Mouse (Mus musculus): ENCODE results near the gene Rap1b. TPM values are rescaled to one million over a fixed set of nuclear protein-coding genes. Genes with fewer than 3 reads are reported as not detected.

Gene Rap1b
- polyA plus RNA-seq, 1 experiment from 2014 or later, result 172 TPM

DNA sequence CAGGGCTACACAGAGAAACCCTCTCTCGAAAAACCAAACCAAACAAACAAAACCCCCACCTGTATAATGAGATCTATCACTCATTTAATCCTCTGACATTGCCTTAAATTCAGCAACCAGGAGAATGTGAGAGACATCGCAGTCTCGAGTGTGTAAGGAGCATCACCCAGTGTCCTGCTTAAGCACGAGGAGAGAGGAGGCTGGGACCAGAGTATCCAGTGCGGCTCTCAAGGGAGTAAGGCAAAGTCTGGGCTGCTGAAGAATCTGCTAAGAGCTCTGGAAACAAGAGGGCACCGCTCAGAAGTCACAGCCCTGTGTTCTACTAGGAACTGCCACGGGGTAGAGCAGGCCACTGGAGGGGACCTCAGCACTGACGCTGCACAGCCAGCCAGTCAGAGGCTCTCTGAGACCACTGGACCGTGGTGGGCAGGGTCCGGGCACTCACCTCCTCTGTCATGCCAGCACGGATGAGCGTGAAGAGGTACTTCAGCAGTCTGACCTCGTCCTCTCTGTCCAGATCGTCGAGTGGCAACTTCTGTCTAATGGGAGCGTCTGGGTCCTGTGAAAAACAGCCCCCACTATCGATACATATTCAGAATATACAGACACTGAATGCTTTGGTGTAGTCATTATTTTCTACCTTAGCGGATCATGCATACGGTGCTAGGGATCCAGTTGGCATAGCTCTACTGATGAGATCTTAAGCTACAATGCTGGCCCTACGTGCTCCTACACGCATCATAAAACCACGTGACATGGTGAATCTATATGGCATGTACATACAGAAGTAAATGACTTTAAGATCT is 71.6 kb downstream of the Rap1b start:
- Histone ChIP-seq H3K4me3 (ENCODE audit: low read depth, low read length) (no peak overlapping the region), H3K4me1 (ENCODE audit: control insufficient read depth, insufficient read depth, low read length) (no peaks in the 10 kb centered on the region), H3K36me3 (ENCODE audit: control insufficient read depth, insufficient read depth, low read length) (peaks cover 40% of the 10 kb centered on the region), H3K4me2 (ENCODE audit: low read depth, low read length) (no peak overlapping the region), H3K27ac (ENCODE audit: low read depth, low read length) (no peak overlapping the region), H3K9ac (replicated peaks; ENCODE audit: low read depth, low read length) (no peak overlapping the region), H3K9me3 (ENCODE audit: control insufficient read depth, low read length) (no peaks in the 10 kb centered on the region), H3K27me3 (ENCODE audit: control insufficient read depth, insufficient read depth, low read length) (no peaks in the 10 kb centered on the region)
- ATAC-seq (ENCODE audit: low read depth), result no peak
- 95% methylated on average over 22 of the region's 22 CpGs for WGBS

DNA sequence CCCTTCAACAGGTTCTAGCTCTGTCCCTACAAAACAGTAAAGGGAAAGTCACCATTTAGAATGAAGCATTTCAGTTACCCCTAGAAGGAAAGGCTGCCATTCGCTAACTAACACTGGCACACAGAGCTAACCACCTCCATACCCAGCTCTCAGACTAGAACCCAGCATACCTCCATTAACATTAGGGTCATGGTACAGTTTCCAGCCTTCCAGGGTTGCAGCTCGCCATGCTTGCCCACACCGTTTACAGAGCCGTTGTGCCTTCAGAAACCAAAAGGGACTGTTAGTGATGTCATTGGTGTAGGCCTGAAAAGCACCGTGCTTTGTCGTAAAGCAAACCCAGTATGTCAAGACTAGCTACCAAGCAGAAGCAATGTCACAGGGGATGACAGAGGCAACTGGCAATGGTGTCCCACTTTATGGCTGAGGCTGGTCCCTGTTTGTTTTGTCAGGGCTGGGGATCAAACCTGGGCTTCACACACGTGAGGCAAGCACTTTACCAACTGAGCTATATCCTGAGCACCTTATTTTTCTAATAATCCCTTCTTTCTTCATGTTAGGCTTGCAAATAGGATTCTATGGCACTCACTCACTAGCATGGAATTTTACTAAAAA is 72.6 kb downstream of the Rap1b start:
- no peak for ATAC-seq (ENCODE audit: low read depth)
- Histone ChIP-seq H3K4me2 (ENCODE audit: low read depth, low read length) (no peak overlapping the region), H3K4me1 (ENCODE audit: control insufficient read depth, insufficient read depth, low read length) (no peaks in the 10 kb centered on the region), H3K9ac (replicated peaks; ENCODE audit: low read depth, low read length) (no peak overlapping the region), H3K27me3 (ENCODE audit: control insufficient read depth, insufficient read depth, low read length) (no peaks in the 10 kb centered on the region), H3K9me3 (ENCODE audit: control insufficient read depth, low read length) (no peaks in the 10 kb centered on the region), H3K4me3 (ENCODE audit: low read depth, low read length) (no peak overlapping the region), H3K36me3 (ENCODE audit: control insufficient read depth, insufficient read depth, low read length) (peaks cover 45% of the 10 kb centered on the region), H3K27ac (ENCODE audit: low read depth, low read length) (no peak overlapping the region)
- WGBS, result 96% methylated on average over 7 of the region's 7 CpGs

DNA sequence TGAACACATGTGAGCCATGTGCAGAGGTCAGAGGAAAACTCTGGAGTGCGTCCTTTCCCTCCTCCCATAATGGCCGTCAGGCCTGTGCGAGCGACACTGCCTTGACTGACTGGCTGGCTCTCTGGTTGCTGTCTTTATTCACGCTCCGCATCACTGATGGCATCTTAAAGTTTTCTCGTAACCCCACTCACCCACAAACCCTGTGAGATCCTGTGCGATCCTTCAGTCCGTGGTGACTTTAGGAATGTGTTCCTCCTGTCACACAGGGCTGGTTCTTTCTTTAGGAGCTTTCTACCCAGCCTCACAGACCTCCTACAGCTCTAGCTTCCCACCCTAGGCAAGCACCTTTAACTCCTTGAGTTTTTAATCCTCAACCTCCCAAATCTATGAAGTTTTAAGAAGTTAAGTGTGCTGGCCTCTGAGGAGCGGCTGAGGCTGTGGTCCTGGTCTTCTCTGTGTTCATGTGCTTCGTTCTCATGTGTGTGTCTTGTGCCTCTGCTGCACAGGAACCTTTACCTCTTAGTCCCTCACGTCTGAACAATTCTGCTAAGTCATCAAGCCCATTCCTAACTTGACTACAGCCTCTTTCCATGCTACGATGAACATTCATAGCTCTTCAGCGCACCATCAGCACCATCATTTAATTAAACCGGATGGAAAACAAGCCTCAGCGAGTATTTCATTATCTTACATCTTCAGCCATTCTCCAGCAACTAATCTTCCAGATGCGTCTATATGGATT is 73.3 kb downstream of the Rap1b start:
- Histone ChIP-seq H3K4me1 (ENCODE audit: control insufficient read depth, insufficient read depth, low read length) (no peaks in the 10 kb centered on the region), H3K4me3 (ENCODE audit: low read depth, low read length) (no peak overlapping the region), H3K4me2 (ENCODE audit: low read depth, low read length) (no peak overlapping the region), H3K36me3 (ENCODE audit: control insufficient read depth, insufficient read depth, low read length) (peaks cover 50% of the 10 kb centered on the region), H3K27ac (ENCODE audit: low read depth, low read length) (no peak overlapping the region), H3K27me3 (ENCODE audit: control insufficient read depth, insufficient read depth, low read length) (no peaks in the 10 kb centered on the region), H3K9me3 (ENCODE audit: control insufficient read depth, low read length) (no peaks in the 10 kb centered on the region), H3K9ac (replicated peaks; ENCODE audit: low read depth, low read length) (no peak overlapping the region)
- no peak for ATAC-seq (ENCODE audit: low read depth)
- WGBS, result 88% methylated on average over 17 of the region's 17 CpGs

DNA sequence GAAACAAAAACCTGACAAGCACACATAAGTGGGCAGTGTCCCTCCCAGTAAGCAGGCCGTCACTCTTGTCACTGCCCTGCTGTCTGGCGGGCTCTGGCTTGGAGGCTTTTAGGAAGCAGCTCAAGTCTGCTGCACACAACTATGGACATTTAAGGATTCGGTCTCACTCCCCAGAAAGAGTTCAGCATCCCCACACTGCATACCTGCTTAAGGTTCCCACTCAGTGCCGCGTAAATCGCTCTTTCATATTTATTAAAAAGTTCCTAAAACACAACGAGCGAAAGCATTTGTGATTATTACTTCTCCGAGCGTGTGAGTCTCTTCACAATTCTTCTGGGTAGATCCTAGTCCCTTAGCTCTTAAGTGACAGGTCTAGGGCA is 74.7 kb downstream of the Rap1b start:
- Histone ChIP-seq H3K27ac (ENCODE audit: low read depth, low read length) (no peak overlapping the region), H3K36me3 (ENCODE audit: control insufficient read depth, insufficient read depth, low read length) (peaks cover 46% of the 10 kb centered on the region), H3K4me1 (ENCODE audit: control insufficient read depth, insufficient read depth, low read length) (no peaks in the 10 kb centered on the region), H3K4me2 (ENCODE audit: low read depth, low read length) (no peak overlapping the region), H3K9me3 (ENCODE audit: control insufficient read depth, low read length) (no peaks in the 10 kb centered on the region), H3K27me3 (ENCODE audit: control insufficient read depth, insufficient read depth, low read length) (no peaks in the 10 kb centered on the region), H3K9ac (replicated peaks; ENCODE audit: low read depth, low read length) (no peak overlapping the region), H3K4me3 (ENCODE audit: low read depth, low read length) (no peak overlapping the region)
- 95% methylated on average over 10 of the region's 10 CpGs for WGBS
- ATAC-seq (ENCODE audit: low read depth), result no peak

DNA sequence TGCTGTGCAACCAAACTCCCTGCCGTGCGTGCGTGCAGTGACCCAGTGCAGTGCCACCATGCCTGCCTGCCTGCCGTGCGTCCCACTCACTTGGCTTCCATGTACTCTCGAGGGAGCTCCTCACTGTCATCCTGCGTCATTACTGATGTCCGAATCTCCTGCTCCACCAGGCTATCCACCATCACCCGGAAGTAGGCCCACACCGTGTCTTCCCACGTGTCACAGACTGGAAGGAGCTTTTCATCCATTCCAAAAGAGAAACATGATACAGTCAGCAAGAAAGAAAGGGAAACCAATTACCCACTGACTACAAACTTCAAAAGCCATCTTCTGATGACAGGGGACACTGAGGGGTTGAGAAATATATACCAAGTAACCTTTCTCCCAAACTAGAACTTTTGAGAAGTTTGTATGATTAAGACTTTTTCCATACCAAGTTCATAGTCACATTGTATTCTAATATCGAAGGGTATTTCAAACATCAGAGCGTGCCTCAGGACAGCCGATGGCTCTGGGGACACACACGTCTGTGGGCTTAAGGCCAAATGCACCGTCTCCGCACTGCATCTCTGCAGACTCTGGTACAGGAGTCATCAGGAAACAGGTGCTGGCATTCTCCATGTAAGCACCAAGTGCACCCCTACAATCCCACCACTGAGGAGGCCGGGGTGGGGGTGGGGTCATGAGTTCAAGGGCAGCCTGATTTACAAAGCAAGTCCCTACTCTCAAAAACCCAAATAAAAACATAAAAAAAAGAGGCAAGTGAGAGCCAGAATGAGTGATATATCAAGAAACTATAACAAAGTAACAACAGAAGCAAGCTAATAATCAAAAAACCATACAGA is 75.3 kb downstream of the Rap1b start:
- Histone ChIP-seq H3K27me3 (ENCODE audit: control insufficient read depth, insufficient read depth, low read length) (no peaks in the 10 kb centered on the region), H3K27ac (ENCODE audit: low read depth, low read length) (no peak overlapping the region), H3K9ac (replicated peaks; ENCODE audit: low read depth, low read length) (no peak overlapping the region), H3K36me3 (ENCODE audit: control insufficient read depth, insufficient read depth, low read length) (peaks cover 43% of the 10 kb centered on the region), H3K4me2 (ENCODE audit: low read depth, low read length) (no peak overlapping the region), H3K4me1 (ENCODE audit: control insufficient read depth, insufficient read depth, low read length) (no peaks in the 10 kb centered on the region), H3K9me3 (ENCODE audit: control insufficient read depth, low read length) (no peaks in the 10 kb centered on the region), H3K4me3 (ENCODE audit: low read depth, low read length) (no peak overlapping the region)
- WGBS, result 94% methylated on average over 18 of the region's 18 CpGs
- ATAC-seq (ENCODE audit: low read depth), result no peak

DNA sequence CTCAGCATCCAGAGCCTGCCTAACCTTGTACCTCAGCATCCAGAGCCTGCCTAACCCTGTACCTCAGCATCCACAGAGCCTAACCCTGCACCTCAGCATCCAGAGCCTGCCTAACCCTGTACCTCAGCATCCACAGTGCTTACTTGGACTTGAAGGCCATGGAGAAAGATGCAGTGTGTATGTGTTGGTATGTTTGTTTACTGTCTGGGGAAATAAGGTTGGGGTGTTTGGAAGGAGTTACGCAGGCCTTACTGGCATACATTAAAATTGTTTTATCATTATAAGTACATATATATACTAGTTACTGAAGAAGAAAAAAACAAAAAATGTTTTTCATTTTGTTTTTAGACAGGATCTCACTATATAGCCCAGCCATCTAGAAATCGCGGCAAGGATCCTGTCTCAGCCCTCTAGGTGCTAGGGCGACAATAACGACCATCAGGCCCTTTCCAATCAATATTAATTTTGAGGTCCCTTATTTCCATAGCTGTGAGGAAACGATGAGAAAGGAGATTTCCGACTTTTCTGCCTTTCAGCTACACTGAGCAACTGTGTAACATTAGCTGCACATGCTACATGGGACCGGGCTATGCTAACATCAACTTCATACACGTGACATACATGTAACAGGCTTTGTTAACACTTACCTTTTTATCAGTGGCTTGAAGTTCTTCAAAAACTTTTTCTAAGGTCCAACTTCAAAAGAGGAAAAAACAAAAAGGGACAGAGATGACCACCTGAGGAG is 76.1 kb downstream of the Rap1b start:
- ATAC-seq (ENCODE audit: low read depth), result no peak
- H3K27me3 ChIP-seq (ENCODE audit: control insufficient read depth, insufficient read depth, low read length), result no peaks in the 10 kb centered on the region
- no peak overlapping the region for H3K4me3 ChIP-seq (ENCODE audit: low read depth, low read length)
- no peak overlapping the region for H3K4me2 ChIP-seq (ENCODE audit: low read depth, low read length)
- no peak overlapping the region for H3K27ac ChIP-seq (ENCODE audit: low read depth, low read length)
- no peak overlapping the region for H3K9ac ChIP-seq (replicated peaks; ENCODE audit: low read depth, low read length)
- WGBS, result 93% methylated on average over 9 of the region's 9 CpGs
- H3K36me3 ChIP-seq (ENCODE audit: control insufficient read depth, insufficient read depth, low read length), result peaks cover 43% of the 10 kb centered on the region
- H3K4me1 ChIP-seq (ENCODE audit: control insufficient read depth, insufficient read depth, low read length), result no peaks in the 10 kb centered on the region
- H3K9me3 ChIP-seq (ENCODE audit: control insufficient read depth, low read length), result no peaks in the 10 kb centered on the region

DNA sequence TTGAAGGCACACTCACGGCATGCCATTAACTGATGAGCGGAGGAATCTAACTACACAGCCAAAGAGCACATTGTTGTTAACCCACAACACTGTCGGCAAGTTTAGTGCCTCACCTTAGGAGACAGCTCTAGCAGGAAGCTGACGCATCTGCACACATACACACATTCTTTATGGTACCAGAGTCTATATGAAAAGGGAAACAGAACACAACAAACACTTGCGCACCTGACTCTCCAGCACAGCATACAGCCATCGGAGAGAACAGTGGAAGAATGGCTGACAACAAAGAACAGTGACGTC is 77.7 kb downstream of the Rap1b start:
- whole genome bisulfite sequencing, result 89% methylated on average over 7 of the region's 7 CpGs
- Histone ChIP-seq H3K27ac (ENCODE audit: low read depth, low read length) (no peak overlapping the region), H3K9ac (replicated peaks; ENCODE audit: low read depth, low read length) (no peak overlapping the region), H3K36me3 (ENCODE audit: control insufficient read depth, insufficient read depth, low read length) (peaks cover 36% of the 10 kb centered on the region), H3K4me3 (ENCODE audit: low read depth, low read length) (no peak overlapping the region), H3K4me1 (ENCODE audit: control insufficient read depth, insufficient read depth, low read length) (no peaks in the 10 kb centered on the region), H3K4me2 (ENCODE audit: low read depth, low read length) (no peak overlapping the region), H3K9me3 (ENCODE audit: control insufficient read depth, low read length) (no peaks in the 10 kb centered on the region), H3K27me3 (ENCODE audit: control insufficient read depth, insufficient read depth, low read length) (no peaks in the 10 kb centered on the region)
- ATAC-seq (ENCODE audit: low read depth), result no peak

DNA sequence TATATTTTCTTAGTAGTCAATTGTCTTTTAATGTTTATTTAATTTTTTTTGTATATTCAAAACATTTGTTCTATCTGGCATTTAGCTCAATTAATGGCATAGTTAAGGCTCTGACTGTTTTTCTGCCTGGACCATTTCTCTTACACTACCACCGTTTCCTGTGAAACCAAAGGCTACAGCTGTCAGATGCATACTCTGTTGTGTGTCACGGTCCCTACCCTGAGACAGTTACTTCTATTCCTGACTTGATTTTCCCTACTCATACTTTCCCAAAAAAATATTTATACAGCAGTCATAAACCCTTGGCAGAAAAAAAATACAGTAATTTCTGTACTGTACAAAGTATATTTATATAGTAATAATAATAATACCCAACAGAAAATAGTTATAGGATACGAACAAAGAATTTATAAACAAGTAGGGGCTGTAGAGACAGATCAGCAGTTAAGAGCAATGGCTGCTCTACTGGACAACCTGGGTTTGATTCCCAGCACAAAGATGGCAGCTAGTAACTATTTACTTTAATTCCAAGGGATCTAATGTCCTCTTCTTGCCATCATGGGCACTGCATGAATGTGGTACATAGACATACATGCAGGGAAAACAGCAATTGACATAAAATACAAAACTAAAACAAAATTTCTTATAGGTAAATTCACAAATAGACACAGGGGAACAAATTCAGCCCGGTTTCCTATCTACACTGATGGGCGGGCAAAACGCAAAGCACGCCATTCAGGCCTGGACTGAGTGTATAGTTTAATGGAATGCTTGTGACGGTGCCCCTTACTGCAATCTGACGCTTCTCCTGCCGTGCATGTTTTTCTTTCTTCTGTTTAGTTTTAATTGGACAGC is 78.3 kb downstream of the Rap1b start:
- no peaks in the 10 kb centered on the region for H3K9me3 ChIP-seq (ENCODE audit: control insufficient read depth, low read length)
- H3K27ac ChIP-seq (ENCODE audit: low read depth, low read length), result no peak overlapping the region
- H3K4me1 ChIP-seq (ENCODE audit: control insufficient read depth, insufficient read depth, low read length), result no peaks in the 10 kb centered on the region
- no peak overlapping the region for H3K4me2 ChIP-seq (ENCODE audit: low read depth, low read length)
- 92% methylated on average over 10 of the region's 10 CpGs for WGBS
- H3K27me3 ChIP-seq (ENCODE audit: control insufficient read depth, insufficient read depth, low read length), result no peaks in the 10 kb centered on the region
- H3K36me3 ChIP-seq (ENCODE audit: control insufficient read depth, insufficient read depth, low read length), result peaks cover 36% of the 10 kb centered on the region
- H3K9ac ChIP-seq (replicated peaks; ENCODE audit: low read depth, low read length), result no peak overlapping the region
- ATAC-seq (ENCODE audit: low read depth), result no peak
- H3K4me3 ChIP-seq (ENCODE audit: low read depth, low read length), result no peak overlapping the region

Measured in neural tube, embryonic 14.5 days (tissue).